Mouse (Mus musculus): ENCODE results near the gene Zbtb49.

DNA sequence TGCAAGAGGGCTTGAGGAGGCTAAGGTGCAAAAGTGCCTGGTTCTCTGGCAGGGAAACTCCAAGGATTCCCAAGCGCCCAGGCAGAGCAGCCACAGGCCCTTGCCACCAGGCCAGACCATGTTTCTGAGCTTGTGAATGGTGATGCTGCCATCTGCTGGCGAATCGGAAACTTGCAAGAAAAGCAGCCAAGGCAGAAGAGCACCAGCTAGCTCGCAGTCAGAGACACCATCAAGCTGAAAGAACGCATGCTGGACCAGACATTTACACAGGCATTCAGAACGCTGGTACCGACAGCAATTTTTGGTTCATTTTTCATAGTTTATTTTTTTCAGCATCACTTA is 22.8 kb downstream of the Zbtb49 start:
- TF ChIP-seq EP300 (IDR thresholded peaks at IDR 0.05) (no peak), CTCF (IDR thresholded peaks at IDR 0.05) (peak; percentile 92)

Measured in lung, postnatal 0 days (tissue).